Mouse (Mus musculus) kidney, adult 2 months (tissue): ENCODE results near the gene Cars2.
A peak's percentile ranks its signal among the peaks of the same experiment; 100 is the strongest.

ENCODE experiments used
- CTCF ChIP-seq: fragments of 200-500 bp; conservative IDR thresholded peaks from 2 replicates; pipeline ENCODE4 v1.5.1; 2011; ENCODE audit warnings: low read depth, mild to moderate bottlenecking, control low read depth, low read length, moderate library complexity, mixed read lengths; ENCODE audit not compliant: insufficient read depth, insufficient read length
- POLR2A ChIP-seq: fragments of 200-500 bp; IDR thresholded peaks from one replicate; pipeline ENCODE4 v1.6.1; 2011; ENCODE audit warnings: low read depth, low read length, control low read depth

GRCm38 (mm10) chr8:11486142-11486541 lies 64.4 kb downstream of the Cars2 start:
- TF ChIP-seq CTCF (peak; percentile 89), POLR2A (no peak)
